Mouse (Mus musculus) forebrain, embryonic 16.5 days (tissue): ENCODE measurements around the gene Wasf3. TPM values are rescaled to one million over a fixed set of nuclear protein-coding genes. Genes with fewer than 3 reads are reported as not detected.

Experiments used
- ATAC-seq: fragments of 200-750 bp; cut with Nextera tagmentation; 2 replicates; pipeline ENCODE4 v1.8.0; 2017; ENCODE audit warnings: mild to moderate bottlenecking, moderate library complexity
- H3K27ac ChIP-seq: fragments of 300-500 bp; sonication (generic); 2 replicates; pipeline ENCODE4 v1.5.1; 2014; ENCODE audit warnings: low read length, control low read depth
- H3K27me3 ChIP-seq: fragments of 300-500 bp; sonication (generic); replicated peaks from 2 replicates; pipeline ENCODE4 v1.6.1; 2014; ENCODE audit warnings: low read length; ENCODE audit not compliant: control insufficient read depth, insufficient read depth
- H3K36me3 ChIP-seq: fragments of 300-500 bp; sonication (generic); 2 replicates; pipeline ENCODE4 v1.6.1; 2014; ENCODE audit not compliant: control insufficient read depth, insufficient read depth
- H3K4me1 ChIP-seq: fragments of 300-500 bp; sonication (generic); replicated peaks from 2 replicates; pipeline ENCODE4 v1.6.1; 2014; ENCODE audit warnings: low read length; ENCODE audit not compliant: control insufficient read depth, insufficient read depth
- H3K4me2 ChIP-seq: fragments of 300-500 bp; sonication (generic); 2 replicates; pipeline ENCODE4 v1.6.1; 2014; ENCODE audit warnings: mild to moderate bottlenecking, low read length, control low read depth
- H3K4me3 ChIP-seq: fragments of 300-500 bp; sonication (generic); replicated peaks from 2 replicates; pipeline ENCODE4 v1.5.1; 2014; ENCODE audit warnings: mild to moderate bottlenecking, low read length, control low read depth
- H3K9ac ChIP-seq: fragments of 300-500 bp; sonication (generic); replicated peaks from 2 replicates; pipeline ENCODE4 v1.6.1; 2014; ENCODE audit warnings: low read depth, low read length, control low read depth
- H3K9me3 ChIP-seq: fragments of 300-500 bp; sonication (generic); 2 replicates; pipeline ENCODE4 v1.6.1; 2016; ENCODE audit warnings: low read length; ENCODE audit not compliant: control insufficient read depth
- WGBS: fragments of 180-500 bp; shearing (Covaris S2); extraction: QIAGEN DNeasy Blood & Tissue Kit; methylation state at CpG from one replicate; pipeline ENCODE4 v1.1.7; 2014; 5-methylcytosine and 5-hydroxymethylcytosine counted together
- polyA plus RNA-seq: library from polyadenylated mRNA; unstranded; fragments of >200 nt; fragmentation: Nextera tagmentation; extraction: Ambion mirVana; gene quantifications from 2 replicates; pipeline ENCODE4 v1.2.1, GENCODE M21; 2015

The Wasf3 gene
- polyA plus RNA-seq, 1 experiment from 2014 or later, result 15.1 TPM

GRCm38 (mm10) chr5:146408604-146409003 is 23.8 kb downstream of the Wasf3 start:
- peaks cover 12% of the 10 kb centered on the region; the same call in 1 of the 2 replicates for H3K4me1 ChIP-seq
- H3K27me3 ChIP-seq, result no peaks in the 10 kb centered on the region
- no peak overlapping the region for H3K27ac ChIP-seq
- 36% methylated on average over 8 of the region's 8 CpGs for WGBS
- ATAC-seq, result no peak
- no peak overlapping the region for H3K9ac ChIP-seq
- H3K4me2 ChIP-seq, result no peak overlapping the region
- H3K9me3 ChIP-seq, result no peaks in the 10 kb centered on the region
- H3K4me3 ChIP-seq, result no peak overlapping the region
- H3K36me3 ChIP-seq, result no peaks in the 10 kb centered on the region

GRCm38 (mm10) chr5:146410821-146411220 is 26.0 kb downstream of the Wasf3 start:
- no peak overlapping the region for H3K9ac ChIP-seq
- no peaks in the 10 kb centered on the region for H3K27me3 ChIP-seq
- 44% methylated on average over 4 of the region's 4 CpGs for WGBS
- no peaks in the 10 kb centered on the region for H3K36me3 ChIP-seq
- H3K27ac ChIP-seq, result no peak overlapping the region
- no peak overlapping the region for H3K4me2 ChIP-seq
- H3K4me3 ChIP-seq, result no peak overlapping the region
- peaks cover 26% of the 10 kb centered on the region for H3K4me1 ChIP-seq
- no peak for ATAC-seq
- no peaks in the 10 kb centered on the region for H3K9me3 ChIP-seq

- H3K4me1 ChIP-seq, result peaks cover 26% of the 10 kb centered on the region
- H3K9ac ChIP-seq, result 0 out of 2 replicates have a peak overlapping the region, but pooled peaks have one; percentile 15
Observed at GRCm38 (mm10) chr5:146412743-146413430, 28.1 kb downstream of the Wasf3 start.

GRCm38 (mm10) chr5:146414611-146415010 is 29.8 kb downstream of the Wasf3 start:
- Histone ChIP-seq H3K4me1 (peaks cover 30% of the 10 kb centered on the region), H3K4me2 (no peak overlapping the region), H3K36me3 (no peaks in the 10 kb centered on the region), H3K27me3 (no peaks in the 10 kb centered on the region), H3K4me3 (no peak overlapping the region), H3K9me3 (no peaks in the 10 kb centered on the region), H3K9ac (no peak overlapping the region), H3K27ac (no peak overlapping the region)
- ATAC-seq, result no peak
- 91% methylated on average over 4 of the region's 4 CpGs for WGBS

More at GRCm38 (mm10) chr5:146412743-146413430, 28.1 kb downstream of the Wasf3 start:
- no peaks in the 10 kb centered on the region for H3K36me3 ChIP-seq
- 39% methylated on average over 15 of the region's 15 CpGs for WGBS
- H3K27ac ChIP-seq, result peak overlapping the region; percentile 42; the same call in 1 of the 2 replicates
- H3K27me3 ChIP-seq, result no peaks in the 10 kb centered on the region
- no peak overlapping the region for H3K4me3 ChIP-seq
- H3K9me3 ChIP-seq, result no peaks in the 10 kb centered on the region
- peak; percentile 25; the same call in 1 of the 2 replicates for ATAC-seq
- H3K4me2 ChIP-seq, result no peak overlapping the region

- Histone ChIP-seq H3K4me3 (no peak overlapping the region), H3K36me3 (no peaks in the 10 kb centered on the region), H3K27me3 (no peaks in the 10 kb centered on the region), H3K9me3 (no peaks in the 10 kb centered on the region), H3K4me1 (peaks cover 30% of the 10 kb centered on the region), H3K27ac (no peak overlapping the region), H3K4me2 (peak overlapping the region; percentile 16; the same call in 1 of the 2 replicates), H3K9ac (no peak overlapping the region)
- peak; percentile 54 for ATAC-seq
- WGBS, result 54% methylated on average over 12 of the region's 12 CpGs
Observed at GRCm38 (mm10) chr5:146415218-146415617, 30.4 kb downstream of the Wasf3 start.

GRCm38 (mm10) chr5:146416331-146417110 is 31.7 kb downstream of the Wasf3 start:
- Histone ChIP-seq H3K27ac (no peak overlapping the region), H3K9ac (no peak overlapping the region), H3K36me3 (no peaks in the 10 kb centered on the region), H3K4me2 (no peak overlapping the region), H3K9me3 (no peaks in the 10 kb centered on the region), H3K4me3 (no peak overlapping the region), H3K4me1 (peaks cover 28% of the 10 kb centered on the region), H3K27me3 (no peaks in the 10 kb centered on the region)
- ATAC-seq, result no peak
- WGBS, result 82% methylated on average over 20 of the region's 20 CpGs

GRCm38 (mm10) chr5:146418092-146418491 is 33.3 kb downstream of the Wasf3 start:
- Histone ChIP-seq H3K36me3 (no peaks in the 10 kb centered on the region), H3K4me1 (peaks cover 23% of the 10 kb centered on the region), H3K9me3 (no peaks in the 10 kb centered on the region), H3K27me3 (no peaks in the 10 kb centered on the region), H3K4me2 (no peak overlapping the region), H3K9ac (no peak overlapping the region), H3K27ac (no peak overlapping the region), H3K4me3 (no peak overlapping the region)
- no peak for ATAC-seq
- 61% methylated on average over 7 of the region's 7 CpGs for WGBS

- H3K9ac ChIP-seq, result no peak overlapping the region
- no peaks in the 10 kb centered on the region for H3K36me3 ChIP-seq
- H3K4me1 ChIP-seq, result peaks cover 19% of the 10 kb centered on the region
- no peaks in the 10 kb centered on the region for H3K27me3 ChIP-seq
- no peak overlapping the region for H3K27ac ChIP-seq
- H3K4me3 ChIP-seq, result no peak overlapping the region
- no peaks in the 10 kb centered on the region for H3K9me3 ChIP-seq
- WGBS, result 41% methylated on average over 1 of the region's 1 CpGs
- no peak for ATAC-seq
- H3K4me2 ChIP-seq, result no peak overlapping the region
Observed at GRCm38 (mm10) chr5:146420081-146420480, 35.3 kb downstream of the Wasf3 start.

- Histone ChIP-seq H3K36me3 (no peaks in the 10 kb centered on the region), H3K9me3 (no peaks in the 10 kb centered on the region), H3K4me2 (no peak overlapping the region), H3K27me3 (no peaks in the 10 kb centered on the region), H3K27ac (no peak overlapping the region), H3K9ac (no peak overlapping the region), H3K4me3 (no peak overlapping the region), H3K4me1 (peaks cover 7% of the 10 kb centered on the region)
- peak; percentile 47 for ATAC-seq
- WGBS, result 53% methylated on average over 8 of the region's 8 CpGs
Observed at GRCm38 (mm10) chr5:146424711-146425326, 40.0 kb downstream of the Wasf3 start.
